Mouse (Mus musculus): ENCODE data around the gene Gm13271. TPM values are rescaled to one million over a fixed set of nuclear protein-coding genes. Genes with fewer than 3 reads are reported as not detected.
"Not testable (repeated sequence)": the region's sequence is repeated elsewhere in the genome, so short reads cannot be mapped to it uniquely, and the experiment has no call there.

The Gm13271 gene
- polyA plus RNA-seq (2012; rRNA removed), result not detected in 2 replicates

GRCm38 (mm10) chr4:88754818-88755340 is at the start of gene Gm13271:
Gm13271 (plus strand) TSS chr4:88754868.
- not testable (repeated sequence) for H3K36me3 ChIP-seq (ENCODE audit: control insufficient read depth, insufficient read depth, low read length); H3K4me1 ChIP-seq (ENCODE audit: control insufficient read depth, insufficient read depth, insufficient read length, low read length); H3K27ac ChIP-seq (ENCODE audit: insufficient read depth, low read depth, low read length); H3K27me3 ChIP-seq (ENCODE audit: control insufficient read depth, insufficient read depth, low read length); H3K4me3 ChIP-seq (ENCODE audit: low read depth, low read length)
- 88% methylated on average over 15 of the region's 15 CpGs for WGBS

- H3K4me3 ChIP-seq (ENCODE audit: low read depth, low read length), result no peak overlapping the region
Measured at GRCm38 (mm10) chr4:88705924-88706323, 48.7 kb upstream of the Gm13271 start.

GRCm38 (mm10) chr4:88707128-88707826 is 47.4 kb upstream of the Gm13271 start:
- no peak overlapping the region for H3K27ac ChIP-seq (ENCODE audit: insufficient read depth, low read depth, low read length)
- H3K4me3 ChIP-seq (ENCODE audit: low read depth, low read length), result no peak overlapping the region
- TF ChIP-seq CTCF (IDR thresholded peaks at IDR 0.05; ENCODE audit: extremely low read depth, insufficient read length, insufficient replicate concordance, low read depth, low read length), result no peak
- TF ChIP-seq POLR2A (IDR thresholded peaks at IDR 0.05; ENCODE audit: low read depth, low read length), result no peak
- no peaks in the 10 kb centered on the region; the same call in 1 of the 2 replicates for H3K36me3 ChIP-seq (ENCODE audit: control insufficient read depth, insufficient read depth, low read length)
- 100% methylated on average over 1 of the region's 1 CpGs for WGBS
- H3K27me3 ChIP-seq (ENCODE audit: control insufficient read depth, insufficient read depth, low read length), result no peaks in the 10 kb centered on the region
- no peaks in the 10 kb centered on the region for H3K4me1 ChIP-seq (ENCODE audit: control insufficient read depth, insufficient read depth, insufficient read length, low read length)

More at GRCm38 (mm10) chr4:88705924-88706323, 48.7 kb upstream of the Gm13271 start:
- Histone ChIP-seq H3K36me3 (ENCODE audit: control insufficient read depth, insufficient read depth, low read length) (no peaks in the 10 kb centered on the region; the same call in 1 of the 2 replicates), H3K27ac (ENCODE audit: insufficient read depth, low read depth, low read length) (no peak overlapping the region), H3K27me3 (ENCODE audit: control insufficient read depth, insufficient read depth, low read length) (no peaks in the 10 kb centered on the region), H3K4me1 (ENCODE audit: control insufficient read depth, insufficient read depth, insufficient read length, low read length) (no peaks in the 10 kb centered on the region)
- TF ChIP-seq CTCF (IDR thresholded peaks at IDR 0.05; ENCODE audit: extremely low read depth, insufficient read length, insufficient replicate concordance, low read depth, low read length), result no peak
- TF ChIP-seq POLR2A (IDR thresholded peaks at IDR 0.05; ENCODE audit: low read depth, low read length), result no peak
- WGBS, result 41% methylated on average over 3 of the region's 3 CpGs

- WGBS, result 50% methylated on average over 1 of the region's 1 CpGs
- Histone ChIP-seq H3K27ac (ENCODE audit: insufficient read depth, low read depth, low read length) (no peak overlapping the region), H3K4me3 (ENCODE audit: low read depth, low read length) (no peak overlapping the region), H3K4me1 (ENCODE audit: control insufficient read depth, insufficient read depth, insufficient read length, low read length) (peaks cover 2% of the 10 kb centered on the region; the same call in 1 of the 2 replicates), H3K36me3 (ENCODE audit: control insufficient read depth, insufficient read depth, low read length) (peaks cover 12% of the 10 kb centered on the region; the same call in 1 of the 2 replicates), H3K27me3 (ENCODE audit: control insufficient read depth, insufficient read depth, low read length) (no peaks in the 10 kb centered on the region)
- TF ChIP-seq CTCF (IDR thresholded peaks at IDR 0.05; ENCODE audit: extremely low read depth, insufficient read length, insufficient replicate concordance, low read depth, low read length) (no peak), POLR2A (IDR thresholded peaks at IDR 0.05; ENCODE audit: low read depth, low read length) (no peak)
Measured at GRCm38 (mm10) chr4:88714281-88714680, 40.4 kb upstream of the Gm13271 start.

GRCm38 (mm10) chr4:88715059-88715458 is 39.6 kb upstream of the Gm13271 start:
- H3K4me1 ChIP-seq (ENCODE audit: control insufficient read depth, insufficient read depth, insufficient read length, low read length), result peaks cover 3% of the 10 kb centered on the region; the same call in 1 of the 2 replicates
- H3K4me3 ChIP-seq (ENCODE audit: low read depth, low read length), result no peak overlapping the region
- TF ChIP-seq POLR2A (IDR thresholded peaks at IDR 0.05; ENCODE audit: low read depth, low read length), result no peak
- TF ChIP-seq CTCF (IDR thresholded peaks at IDR 0.05; ENCODE audit: extremely low read depth, insufficient read length, insufficient replicate concordance, low read depth, low read length), result no peak
- H3K27ac ChIP-seq (ENCODE audit: insufficient read depth, low read depth, low read length), result no peak overlapping the region
- no peaks in the 10 kb centered on the region for H3K27me3 ChIP-seq (ENCODE audit: control insufficient read depth, insufficient read depth, low read length)
- peaks cover 14% of the 10 kb centered on the region; the same call in 1 of the 2 replicates for H3K36me3 ChIP-seq (ENCODE audit: control insufficient read depth, insufficient read depth, low read length)

- Histone ChIP-seq H3K27me3 (ENCODE audit: control insufficient read depth, insufficient read depth, low read length) (no peaks in the 10 kb centered on the region), H3K36me3 (ENCODE audit: control insufficient read depth, insufficient read depth, low read length) (peaks cover 16% of the 10 kb centered on the region; the same call in 1 of the 2 replicates), H3K4me3 (ENCODE audit: low read depth, low read length) (no peak overlapping the region), H3K27ac (ENCODE audit: insufficient read depth, low read depth, low read length) (no peak overlapping the region), H3K4me1 (ENCODE audit: control insufficient read depth, insufficient read depth, insufficient read length, low read length) (peaks cover 9% of the 10 kb centered on the region; the same call in 1 of the 2 replicates)
- TF ChIP-seq POLR2A (IDR thresholded peaks at IDR 0.05; ENCODE audit: low read depth, low read length), result no peak
- TF ChIP-seq CTCF (IDR thresholded peaks at IDR 0.05; ENCODE audit: extremely low read depth, insufficient read length, insufficient replicate concordance, low read depth, low read length), result no peak
- 4% methylated on average over 1 of the region's 1 CpGs for WGBS
Measured at GRCm38 (mm10) chr4:88718715-88719114, 36.0 kb upstream of the Gm13271 start.
